Mouse (Mus musculus) kidney, embryonic 14.5 days (tissue): ENCODE data around the gene Papss2. TPM values are rescaled to one million over a fixed set of nuclear protein-coding genes. Genes with fewer than 3 reads are reported as not detected.

Experiments used
- ATAC-seq: fragments of 200-750 bp; cut with Nextera tagmentation; 2 replicates; pipeline ENCODE4 v1.8.0; 2017; ENCODE audit warnings: moderate number of reproducible peaks, mild to moderate bottlenecking, moderate TSS enrichment, moderate library complexity; ENCODE audit not compliant: low FRiP score, low TSS enrichment
- H3K27ac ChIP-seq: fragments of 300-500 bp; sonication (generic); 2 replicates; pipeline ENCODE4 v1.5.1; 2014; ENCODE audit warnings: low read depth, mild to moderate bottlenecking, low read length, moderate library complexity, mixed read lengths
- H3K27me3 ChIP-seq: fragments of 300-500 bp; sonication (generic); 2 replicates; pipeline ENCODE4 v1.6.1; 2014; ENCODE audit warnings: mild to moderate bottlenecking, low read length; ENCODE audit not compliant: control insufficient read depth, insufficient read depth
- H3K36me3 ChIP-seq: fragments of 300-500 bp; sonication (generic); 2 replicates; pipeline ENCODE4 v1.6.1; 2014; ENCODE audit warnings: low read length, mixed read lengths; ENCODE audit not compliant: control insufficient read depth, insufficient read depth
- H3K4me1 ChIP-seq: fragments of 300-500 bp; sonication (generic); 2 replicates; pipeline ENCODE4 v1.6.1; 2014; ENCODE audit warnings: low read length, mixed read lengths; ENCODE audit not compliant: control insufficient read depth, insufficient read depth
- H3K4me2 ChIP-seq: fragments of 300-500 bp; sonication (generic); replicated peaks from 2 replicates; pipeline ENCODE4 v1.6.1; 2014; ENCODE audit warnings: low read depth, mild to moderate bottlenecking, low read length
- H3K4me3 ChIP-seq: fragments of 300-500 bp; sonication (generic); 2 replicates; pipeline ENCODE4 v1.5.1; 2014; ENCODE audit warnings: mild to moderate bottlenecking, low read length
- H3K9ac ChIP-seq: fragments of 300-500 bp; sonication (generic); 2 replicates; pipeline ENCODE4 v1.6.1; 2014; ENCODE audit warnings: low read depth, mild to moderate bottlenecking, low read length, moderate library complexity
- H3K9me3 ChIP-seq: fragments of 300-500 bp; sonication (generic); 2 replicates; pipeline ENCODE4 v1.6.1; 2016; ENCODE audit warnings: low read length; ENCODE audit not compliant: control insufficient read depth
- polyA plus RNA-seq: library from polyadenylated mRNA; unstranded; fragments of >200 nt; fragmentation: Nextera tagmentation; extraction: Ambion mirVana; gene quantifications from 2 replicates; pipeline ENCODE4 v1.2.1, GENCODE M21; 2014

Gene Papss2
- polyA plus RNA-seq, 1 experiment from 2014 or later: 19.1 TPM

- Histone ChIP-seq H3K36me3 (no peaks in the 10 kb centered on the region), H3K27me3 (no peaks in the 10 kb centered on the region), H3K4me1 (peaks cover 11% of the 10 kb centered on the region), H3K4me2 (no peak overlapping the region), H3K27ac (no peak overlapping the region), H3K9ac (no peak overlapping the region), H3K9me3 (no peaks in the 10 kb centered on the region), H3K4me3 (no peak overlapping the region)
- ATAC-seq: no peak
Observed at GRCm38 (mm10) chr19:32715681-32716080, 120.1 kb downstream of the Papss2 start.

Other genes starting within 250 kb of the Papss2 start
- gene Sgms1, start 206.1 kb upstream of the Papss2 start, polyA plus RNA-seq: 32.1 and 50.8 TPM in 2 replicates
- gene Rpl9-ps6, start 129.2 kb upstream of the Papss2 start, polyA plus RNA-seq: 142 and 148 TPM in 2 replicates
- gene Minpp1, start 110.0 kb upstream of the Papss2 start, polyA plus RNA-seq: 62.6 and 82.4 TPM in 2 replicates
- 78.2 and 90.8 TPM in 2 replicates for gene Atad1, start 144.0 kb downstream of the Papss2 start, polyA plus RNA-seq
- gene Pten, start 161.7 kb downstream of the Papss2 start, polyA plus RNA-seq: 16.8 and 16.9 TPM in 2 replicates